ENCODE assay signal across 22 mouse cellular contexts in the genomic region with DNA sequence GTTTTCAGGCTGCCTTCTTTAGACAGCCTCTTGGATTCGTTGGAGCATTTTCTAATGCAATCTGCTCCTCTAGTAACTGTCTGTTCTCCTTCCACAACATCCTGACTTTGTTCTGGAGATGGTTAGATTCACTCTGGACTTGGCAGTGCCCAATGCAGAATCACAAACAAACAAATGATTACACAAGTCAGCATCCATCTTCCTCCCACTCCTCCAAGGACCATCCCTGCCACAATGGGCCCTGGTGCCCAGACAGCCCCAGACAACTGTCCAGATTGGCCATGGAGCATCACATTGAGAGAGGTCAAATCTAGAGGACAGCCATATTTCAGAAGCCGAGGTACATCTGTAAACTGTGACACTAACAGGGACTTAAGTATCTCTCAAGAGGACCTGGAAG. TPM values are rescaled to one million over a fixed set of nuclear protein-coding genes. Genes with fewer than 3 reads are reported as not detected.
A peak's percentile ranks its signal among the peaks of the same experiment; 100 is the strongest.
DNase-seq lines count a peak whose midpoint lies in the region; TF ChIP-seq lines count a peak whose summit lies in the region.
"Not testable (repeated sequence)": the region's sequence is repeated elsewhere in the genome, so short reads cannot be mapped to it uniquely, and the experiment has no call there.
"Had no signal": no experiment of that assay in that cellular context is flagged by ENCODE, and none has a peak within 500 bp of the region (broad histone marks: within the 10 kb centered on the region; RNA-seq: fewer than 3 reads in every experiment).

No protein-coding gene starts in this region.

- not testable (repeated sequence) for H3K4me1 ChIP-seq in kidney, adult 2 months (ENCODE audit: control insufficient read depth, insufficient read depth, low read length); limb, embryonic 10.5 days

- not testable (repeated sequence) for H3K36me3 ChIP-seq in kidney, adult 2 months (ENCODE audit: control insufficient read depth, insufficient read depth, low read length); limb, embryonic 10.5 days

- not testable (repeated sequence) for H3K27ac ChIP-seq in kidney, adult 2 months (ENCODE audit: insufficient read depth, low read depth, low read length); limb, embryonic 10.5 days

- H3K9me3 ChIP-seq in limb, embryonic 10.5 days (replicated peaks), result not testable (repeated sequence)

- H3K27me3 ChIP-seq in kidney, adult 2 months (replicated peaks; ENCODE audit: control insufficient read depth, insufficient read depth, low read length); limb, embryonic 10.5 days (ENCODE audit: low read depth, poor library complexity, severe bottlenecking): not testable (repeated sequence)

- 62% methylated on average over 2 of the region's 2 CpGs for WGBS in kidney, adult 2 months
- 77% methylated on average over 2 of the region's 2 CpGs for WGBS in limb, embryonic 10.5 days

- not testable (repeated sequence) for TF ChIP-seq CTCF in kidney, adult 2 months (conservative IDR thresholded peaks at IDR 0.05; ENCODE audit: insufficient read depth, insufficient read length, low read depth, low read length)

- DNase-seq in gastrocnemius, adult 18-20 months (ENCODE audit: low spot score), result peak; percentile 20
- peak; percentile 94 for DNase-seq in heart, adult 11 months
- DNase-seq in kidney, adult 2 months, result peak; percentile 33
- peak; percentile 25 for DNase-seq in limb, embryonic 10.5 days (ENCODE audit: low spot score)
- DNase-seq in retina, postnatal 1 day, result peak; percentile 0

- TF ChIP-seq POLR2A in kidney, adult 2 months (IDR thresholded peaks at IDR 0.05; ENCODE audit: low read depth, low read length), result not testable (repeated sequence)

- H3K4me3 ChIP-seq in kidney, adult 2 months (ENCODE audit: insufficient read depth, low read depth, low read length); limb, embryonic 10.5 days: not testable (repeated sequence)

RNA-seq across cellular contexts. Expression of gene Gm9732, which starts 2.6 kb away (rescaled TPM):
- not detected for total RNA-seq in gastrocnemius, adult 18-20 months (2021)
- 0.08 and 0.30 TPM in 2 replicates for polyA plus RNA-seq in kidney, adult 2 months (2012; rRNA removed)
- polyA plus RNA-seq in limb, embryonic 10.5 days (2016; fragmentation: Nextera tagmentation; extraction: Ambion mirVana), result not detected in 2 replicates
- total RNA-seq: adrenal gland, adult 18-20 months; adrenal gland, adult 8-10 months; adrenal gland, postnatal 14 days; adrenal gland, postnatal 36 days; forebrain, postnatal 0 days had no signal
- polyA plus RNA-seq: cortical plate, adult 2 months; embryonic facial prominence, embryonic 10.5 days; embryonic facial prominence, embryonic 12.5 days; embryonic facial prominence, embryonic 14.5 days; forebrain, embryonic 11.5 days; forebrain, embryonic 13.5 days; forebrain, embryonic 15.5 days; forebrain, postnatal 0 days had no signal

RNA-seq across cellular contexts. Expression of gene Gm8127, which starts 16.2 kb away (rescaled TPM):
- not detected for total RNA-seq in gastrocnemius, adult 18-20 months (2021)
- not detected in 2 replicates for polyA plus RNA-seq in kidney, adult 2 months (2012; rRNA removed)
- not detected in 2 replicates for polyA plus RNA-seq in limb, embryonic 10.5 days (2016; fragmentation: Nextera tagmentation; extraction: Ambion mirVana)
- total RNA-seq: adrenal gland, adult 18-20 months; adrenal gland, adult 8-10 months; adrenal gland, postnatal 14 days; adrenal gland, postnatal 36 days; ES-E14; forebrain, postnatal 0 days; MEL had no signal
- polyA plus RNA-seq: activated CD4-positive, CD25-positive, alpha-beta regulatory T cell, adult 4 months; C2C12; cerebellum, adult 2 months; cortical plate, adult 2 months; embryonic facial prominence, embryonic 10.5 days; embryonic facial prominence, embryonic 12.5 days; embryonic facial prominence, embryonic 14.5 days; forebrain, embryonic 11.5 days; forebrain, embryonic 13.5 days; forebrain, embryonic 15.5 days; forebrain, postnatal 0 days had no signal

RNA-seq across cellular contexts. Expression of gene Gm8126, which starts 19.0 kb away (rescaled TPM):
- total RNA-seq in gastrocnemius, adult 18-20 months (2021), result not detected
- 0.39 and 0.50 TPM in 2 replicates for polyA plus RNA-seq in kidney, adult 2 months (2012; rRNA removed)
- not detected in 2 replicates for polyA plus RNA-seq in limb, embryonic 10.5 days (2016; fragmentation: Nextera tagmentation; extraction: Ambion mirVana)
- total RNA-seq: adrenal gland, adult 18-20 months; adrenal gland, adult 8-10 months; adrenal gland, postnatal 14 days; adrenal gland, postnatal 36 days; ES-E14; forebrain, postnatal 0 days; MEL had no signal
- polyA plus RNA-seq: activated CD4-positive, CD25-positive, alpha-beta regulatory T cell, adult 4 months; cerebellum, adult 2 months; cortical plate, adult 2 months; embryonic facial prominence, embryonic 10.5 days; embryonic facial prominence, embryonic 12.5 days; embryonic facial prominence, embryonic 14.5 days; forebrain, embryonic 11.5 days; forebrain, embryonic 13.5 days; forebrain, embryonic 15.5 days; forebrain, postnatal 0 days had no signal

RNA-seq across cellular contexts. Expression of gene Gm8122, which starts 42.4 kb away (rescaled TPM):
- total RNA-seq in gastrocnemius, adult 18-20 months (2021), result not detected
- polyA plus RNA-seq in kidney, adult 2 months (2012; rRNA removed), result 0.06 and 0.10 TPM in 2 replicates
- not detected in 2 replicates for polyA plus RNA-seq in limb, embryonic 10.5 days (2016; fragmentation: Nextera tagmentation; extraction: Ambion mirVana)
- total RNA-seq: adrenal gland, adult 18-20 months; adrenal gland, adult 8-10 months; adrenal gland, postnatal 14 days; adrenal gland, postnatal 36 days; ES-E14; forebrain, postnatal 0 days; MEL had no signal
- polyA plus RNA-seq: activated CD4-positive, CD25-positive, alpha-beta regulatory T cell, adult 4 months; C2C12; cerebellum, adult 2 months; cortical plate, adult 2 months; embryonic facial prominence, embryonic 10.5 days; embryonic facial prominence, embryonic 12.5 days; embryonic facial prominence, embryonic 14.5 days; forebrain, embryonic 11.5 days; forebrain, embryonic 13.5 days; forebrain, embryonic 15.5 days; forebrain, postnatal 0 days had no signal

Comparison
In these comparisons a context has a peak if more than half of its experiments do, and no peak if none do; other contexts are left out.
1. DNase-seq: peak in every context shown above with its lines; median percentile 94 in heart, adult 11 months; 33 in kidney, adult 2 months; 25 in limb, embryonic 10.5 days; 20 in gastrocnemius, adult 18-20 months; 0 in retina, postnatal 1 day.